Mouse (Mus musculus) activated CD4-positive, CD25-positive, alpha-beta regulatory T cell, adult 9 weeks (primary cell): Measurements from ENCODE around the gene Atp6v1c2. TPM values are rescaled to one million over a fixed set of nuclear protein-coding genes. Genes with fewer than 3 reads are reported as not detected.

Experiments
- polyA plus RNA-seq: library from polyadenylated mRNA; unstranded; fragments of 100-300 nt; shearing (Covaris generic); gene quantifications from one replicate; pipeline ENCODE4 v1.2.1, GENCODE M21; 2017

Gene Atp6v1c2
- not detected for polyA plus RNA-seq

DNA sequence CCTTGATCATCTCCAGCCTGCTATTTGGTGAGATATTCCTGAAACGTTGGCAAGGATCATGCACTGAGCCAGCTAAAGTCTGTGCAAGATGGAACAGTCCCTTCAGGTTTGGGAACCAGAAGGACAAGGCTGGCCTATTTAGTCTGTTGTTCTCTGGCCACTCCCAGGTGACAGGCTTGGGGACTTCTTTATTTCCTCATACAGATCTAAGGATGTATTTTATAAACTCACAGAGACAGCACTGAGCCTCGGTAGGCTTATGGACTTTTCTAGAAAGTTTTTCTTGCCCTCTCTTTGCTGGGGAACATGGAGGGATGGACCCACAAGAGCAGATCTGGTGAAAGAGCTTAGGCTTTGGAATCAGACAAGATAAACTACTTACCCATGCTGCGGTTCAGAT lies at the start of gene Atp6v1c2:
TSS of gene Atp6v1c2 (minus strand) at position 101 of the 400 bp plus-strand sequence.

DNA sequence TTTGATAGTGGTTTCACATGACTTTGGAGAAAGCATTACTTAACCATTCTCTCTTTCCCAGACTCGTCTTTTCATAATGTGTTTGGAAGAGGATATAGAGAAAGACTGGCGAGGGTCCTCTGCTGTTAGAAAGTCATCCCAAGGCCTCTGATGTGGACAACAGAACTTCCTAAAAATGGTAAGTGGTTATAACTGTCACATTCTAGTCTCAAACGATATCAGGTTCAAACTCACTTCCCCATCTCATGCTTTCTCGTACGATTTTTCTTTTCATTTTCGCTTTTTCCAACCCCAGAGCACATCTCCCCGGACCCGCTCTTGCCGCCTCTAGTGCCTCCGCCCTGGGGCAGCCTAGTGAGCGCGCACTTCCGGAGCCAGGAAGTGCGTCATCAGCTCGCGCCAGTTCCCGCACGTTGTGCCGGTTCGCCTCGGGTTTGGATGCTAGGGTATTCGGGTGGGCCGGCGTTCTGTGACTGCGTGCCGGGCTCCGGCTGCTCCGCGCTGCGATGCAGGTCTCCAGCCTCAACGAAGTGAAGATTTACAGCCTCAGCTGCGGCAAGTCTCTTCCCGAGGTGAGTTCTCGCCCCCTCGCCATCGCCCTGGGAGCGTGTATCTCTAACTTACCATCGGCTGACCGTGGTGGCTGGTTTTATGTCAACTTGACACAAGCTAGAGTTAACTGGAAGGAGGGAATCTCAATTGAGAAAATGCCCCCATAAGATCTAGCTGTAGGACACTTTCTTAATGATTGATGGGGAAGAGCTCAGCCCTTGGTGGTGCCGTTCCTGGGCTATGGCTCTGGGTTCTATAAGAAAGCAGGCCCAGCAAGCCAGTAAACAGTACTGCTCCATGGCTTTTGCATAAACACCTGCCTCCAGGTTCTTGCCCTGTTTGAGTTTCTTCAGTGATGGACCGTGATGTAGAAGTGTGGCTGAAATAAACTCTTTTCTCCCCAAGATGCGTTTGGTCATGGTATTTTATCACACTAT lies 19.2 kb upstream of the Atp6v1c2 start, which contains the start of gene Nol10:
TSS of gene Nol10 (plus strand) at position 411 of the 989 bp plus-strand sequence.

GRCm38 (mm10) chr12:17265971-17266672 lies 63.0 kb downstream of the Atp6v1c2 start, which contains the start of gene Pdia6:
TSS of gene Pdia6 (plus strand) at chr12:17266545.

Other genes with a start within 250 kb of the Atp6v1c2 start
- 0.24 TPM for gene Kcnf1, start 152.5 kb downstream of the Atp6v1c2 start, polyA plus RNA-seq
- gene Pdia6, start 62.8 kb downstream of the Atp6v1c2 start, polyA plus RNA-seq, result 190 TPM
- 36.6 TPM for gene Nol10, start 19.1 kb upstream of the Atp6v1c2 start, polyA plus RNA-seq
- 15.9 TPM for gene Odc1, start 215.4 kb upstream of the Atp6v1c2 start, polyA plus RNA-seq